Mouse (Mus musculus) kidney, embryonic 14.5 days (tissue): ENCODE data around the gene Rae1. TPM values are rescaled to one million over a fixed set of nuclear protein-coding genes. Genes with fewer than 3 reads are reported as not detected.

Source experiments
- ATAC-seq: fragments of 200-750 bp; cut with Nextera tagmentation; 2 replicates; pipeline ENCODE4 v1.8.0; 2017; ENCODE audit warnings: moderate number of reproducible peaks, mild to moderate bottlenecking, moderate TSS enrichment, moderate library complexity; ENCODE audit not compliant: low FRiP score, low TSS enrichment
- H3K27ac ChIP-seq: fragments of 300-500 bp; sonication (generic); 2 replicates; pipeline ENCODE4 v1.5.1; 2014; ENCODE audit warnings: low read depth, mild to moderate bottlenecking, low read length, moderate library complexity, mixed read lengths
- H3K27me3 ChIP-seq: fragments of 300-500 bp; sonication (generic); 2 replicates; pipeline ENCODE4 v1.6.1; 2014; ENCODE audit warnings: mild to moderate bottlenecking, low read length; ENCODE audit not compliant: control insufficient read depth, insufficient read depth
- H3K36me3 ChIP-seq: fragments of 300-500 bp; sonication (generic); 2 replicates; pipeline ENCODE4 v1.6.1; 2014; ENCODE audit warnings: low read length, mixed read lengths; ENCODE audit not compliant: control insufficient read depth, insufficient read depth
- H3K4me1 ChIP-seq: fragments of 300-500 bp; sonication (generic); 2 replicates; pipeline ENCODE4 v1.6.1; 2014; ENCODE audit warnings: low read length, mixed read lengths; ENCODE audit not compliant: control insufficient read depth, insufficient read depth
- H3K4me2 ChIP-seq: fragments of 300-500 bp; sonication (generic); replicated peaks from 2 replicates; pipeline ENCODE4 v1.6.1; 2014; ENCODE audit warnings: low read depth, mild to moderate bottlenecking, low read length
- H3K4me3 ChIP-seq: fragments of 300-500 bp; sonication (generic); 2 replicates; pipeline ENCODE4 v1.5.1; 2014; ENCODE audit warnings: mild to moderate bottlenecking, low read length
- H3K9ac ChIP-seq: fragments of 300-500 bp; sonication (generic); 2 replicates; pipeline ENCODE4 v1.6.1; 2014; ENCODE audit warnings: low read depth, mild to moderate bottlenecking, low read length, moderate library complexity
- H3K9me3 ChIP-seq: fragments of 300-500 bp; sonication (generic); 2 replicates; pipeline ENCODE4 v1.6.1; 2016; ENCODE audit warnings: low read length; ENCODE audit not compliant: control insufficient read depth
- WGBS: fragments of 180-500 bp; shearing (Covaris S2); extraction: QIAGEN DNeasy Blood & Tissue Kit; methylation state at CpG from one replicate; pipeline ENCODE4 v1.1.7; 2014; 5-methylcytosine and 5-hydroxymethylcytosine counted together
- polyA plus RNA-seq: library from polyadenylated mRNA; unstranded; fragments of >200 nt; fragmentation: Nextera tagmentation; extraction: Ambion mirVana; gene quantifications from 2 replicates; pipeline ENCODE4 v1.2.1, GENCODE M21; 2014

Gene Rae1
- polyA plus RNA-seq, 1 experiment from 2014 or later = 155 TPM

DNA sequence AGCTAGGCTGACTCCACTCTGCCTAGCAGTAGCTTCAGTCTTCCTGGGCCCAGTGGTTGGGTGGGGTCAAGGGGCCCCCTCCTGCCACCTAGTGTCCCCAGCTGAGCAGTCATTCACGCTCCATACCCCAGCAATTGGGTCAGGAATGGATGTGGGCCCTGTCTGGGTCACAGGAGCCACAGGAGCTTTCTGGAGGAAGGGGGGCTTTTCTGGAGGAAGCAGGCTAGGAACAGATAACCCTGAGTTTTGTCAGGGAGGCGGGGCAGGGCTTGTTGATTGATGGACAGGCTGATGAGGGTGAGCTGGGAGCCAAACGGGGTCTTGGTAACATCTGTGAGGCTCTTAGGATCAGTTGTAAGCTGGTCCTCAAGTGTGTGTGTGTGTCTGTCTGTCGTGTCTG, 36.7 kb downstream of the Rae1 start:
- no peaks in the 10 kb centered on the region for H3K4me1 ChIP-seq
- ATAC-seq = no peak
- no peak overlapping the region for H3K4me2 ChIP-seq
- 49% methylated on average over 4 of the region's 4 CpGs for WGBS
- no peaks in the 10 kb centered on the region for H3K27me3 ChIP-seq
- peaks cover 30% of the 10 kb centered on the region for H3K36me3 ChIP-seq
- no peak overlapping the region for H3K9ac ChIP-seq
- no peak overlapping the region for H3K4me3 ChIP-seq
- H3K27ac ChIP-seq = no peak overlapping the region
- H3K9me3 ChIP-seq = no peaks in the 10 kb centered on the region

DNA sequence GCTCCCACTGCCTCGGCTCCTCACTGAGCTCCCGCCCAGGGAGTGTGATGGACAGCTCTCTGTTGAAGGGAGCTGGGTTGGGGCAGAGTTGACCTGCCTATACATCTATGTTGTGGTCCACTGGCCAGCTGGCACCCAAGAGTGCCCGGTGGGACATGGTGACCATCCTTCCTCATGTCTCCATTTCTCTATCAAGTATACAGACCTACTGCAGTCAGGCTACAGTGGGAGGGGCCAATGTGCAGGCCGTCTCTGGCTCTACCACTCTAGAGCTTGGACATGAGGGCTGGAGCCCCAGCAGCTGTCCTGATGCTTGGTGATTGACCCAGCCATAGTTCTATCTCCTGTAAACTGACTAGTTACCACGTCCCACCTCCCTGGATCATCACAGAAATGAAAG, 37.4 kb downstream of the Rae1 start:
- H3K9ac ChIP-seq = no peak overlapping the region
- H3K9me3 ChIP-seq = no peaks in the 10 kb centered on the region
- H3K4me3 ChIP-seq = no peak overlapping the region
- no peaks in the 10 kb centered on the region for H3K4me1 ChIP-seq
- WGBS = 88% methylated on average over 5 of the region's 5 CpGs
- H3K27me3 ChIP-seq = no peaks in the 10 kb centered on the region
- H3K36me3 ChIP-seq = peaks cover 22% of the 10 kb centered on the region
- ATAC-seq = no peak
- no peak overlapping the region for H3K4me2 ChIP-seq
- no peak overlapping the region for H3K27ac ChIP-seq

GRCm38 (mm10) chr2:173037827-173038607, 38.1 kb downstream of the Rae1 start:
- ATAC-seq = no peak
- H3K4me3 ChIP-seq = no peak overlapping the region

GRCm38 (mm10) chr2:173039041-173039440, 39.1 kb downstream of the Rae1 start:
- Histone ChIP-seq H3K9ac (no peak overlapping the region), H3K27me3 (no peaks in the 10 kb centered on the region), H3K4me1 (peaks cover 6% of the 10 kb centered on the region; the same call in 1 of the 2 replicates), H3K4me3 (no peak overlapping the region), H3K4me2 (no peak overlapping the region), H3K27ac (no peak overlapping the region), H3K36me3 (peaks cover 14% of the 10 kb centered on the region), H3K9me3 (no peaks in the 10 kb centered on the region)
- no peak for ATAC-seq
- WGBS = 89% methylated on average over 4 of the region's 4 CpGs

More at GRCm38 (mm10) chr2:173037827-173038607, 38.1 kb downstream of the Rae1 start:
- H3K27ac ChIP-seq = no peak overlapping the region
- no peak overlapping the region for H3K9ac ChIP-seq
- peaks cover 6% of the 10 kb centered on the region; the same call in 1 of the 2 replicates for H3K4me1 ChIP-seq
- peaks cover 22% of the 10 kb centered on the region for H3K36me3 ChIP-seq
- WGBS = 78% methylated on average over 7 of the region's 7 CpGs
- H3K27me3 ChIP-seq = no peaks in the 10 kb centered on the region
- no peaks in the 10 kb centered on the region for H3K9me3 ChIP-seq
- H3K4me2 ChIP-seq = no peak overlapping the region

DNA sequence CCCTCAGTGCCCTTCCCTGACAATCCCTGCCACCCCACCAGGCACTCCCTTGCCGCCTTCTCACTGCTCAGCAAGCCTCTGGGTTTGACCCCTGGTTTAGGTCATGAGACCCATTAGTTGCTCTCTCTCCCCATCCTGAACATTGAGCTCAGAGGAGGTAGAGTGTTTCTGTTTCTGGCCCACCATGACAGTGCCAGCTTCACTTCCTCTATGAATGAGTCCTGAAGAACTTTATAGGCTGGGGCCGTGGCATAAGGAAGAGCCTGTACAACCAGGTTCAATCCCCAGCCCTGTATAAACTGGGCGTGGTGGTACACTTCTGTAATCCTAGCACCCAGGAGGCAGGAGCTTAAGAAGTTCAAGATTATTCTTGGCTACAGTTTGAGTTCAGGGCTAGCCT, 40.9 kb downstream of the Rae1 start:
- H3K27ac ChIP-seq = no peak overlapping the region
- peaks cover 6% of the 10 kb centered on the region; the same call in 1 of the 2 replicates for H3K4me1 ChIP-seq
- no peaks in the 10 kb centered on the region for H3K27me3 ChIP-seq
- H3K4me2 ChIP-seq = no peak overlapping the region
- H3K9me3 ChIP-seq = no peaks in the 10 kb centered on the region
- H3K4me3 ChIP-seq = no peak overlapping the region
- H3K36me3 ChIP-seq = no peaks in the 10 kb centered on the region
- ATAC-seq = no peak
- WGBS = 89% methylated on average over 3 of the region's 3 CpGs
- H3K9ac ChIP-seq = no peak overlapping the region

- Histone ChIP-seq H3K9ac (no peak overlapping the region), H3K4me3 (no peak overlapping the region), H3K27ac (no peak overlapping the region), H3K27me3 (no peaks in the 10 kb centered on the region), H3K4me2 (no peak overlapping the region), H3K4me1 (peaks cover 9% of the 10 kb centered on the region), H3K36me3 (no peaks in the 10 kb centered on the region), H3K9me3 (no peaks in the 10 kb centered on the region)
- 50% methylated on average over 5 of the region's 5 CpGs for WGBS
- no peak for ATAC-seq
Observed at GRCm38 (mm10) chr2:173041242-173041641, 41.3 kb downstream of the Rae1 start.

GRCm38 (mm10) chr2:173041893-173042292, 42.0 kb downstream of the Rae1 start:
- H3K9me3 ChIP-seq = no peaks in the 10 kb centered on the region
- peaks cover 15% of the 10 kb centered on the region for H3K4me1 ChIP-seq
- no peak overlapping the region for H3K4me3 ChIP-seq
- H3K4me2 ChIP-seq = no peak overlapping the region
- WGBS = 79% methylated on average over 1 of the region's 1 CpGs
- no peak for ATAC-seq
- no peaks in the 10 kb centered on the region for H3K36me3 ChIP-seq
- no peaks in the 10 kb centered on the region for H3K27me3 ChIP-seq
- H3K27ac ChIP-seq = no peak overlapping the region
- no peak overlapping the region for H3K9ac ChIP-seq

- peak; percentile 78 for ATAC-seq
- no peaks in the 10 kb centered on the region for H3K9me3 ChIP-seq
- WGBS = 59% methylated on average over 11 of the region's 11 CpGs
Observed at GRCm38 (mm10) chr2:173042504-173043162, 42.7 kb downstream of the Rae1 start.

More at GRCm38 (mm10) chr2:173042504-173043162, 42.7 kb downstream of the Rae1 start:
- Histone ChIP-seq H3K27me3 (no peaks in the 10 kb centered on the region), H3K4me1 (peaks cover 21% of the 10 kb centered on the region), H3K36me3 (no peaks in the 10 kb centered on the region), H3K27ac (no peak overlapping the region), H3K9ac (no peak overlapping the region), H3K4me2 (no peak overlapping the region), H3K4me3 (no peak overlapping the region)
